Mouse (Mus musculus): ENCODE measurements around the gene Zmiz2. TPM values are rescaled to one million over a fixed set of nuclear protein-coding genes. Genes with fewer than 3 reads are reported as not detected.

Zmiz2 gene
- polyA plus RNA-seq, 1 experiment: 33.0 TPM

DNA sequence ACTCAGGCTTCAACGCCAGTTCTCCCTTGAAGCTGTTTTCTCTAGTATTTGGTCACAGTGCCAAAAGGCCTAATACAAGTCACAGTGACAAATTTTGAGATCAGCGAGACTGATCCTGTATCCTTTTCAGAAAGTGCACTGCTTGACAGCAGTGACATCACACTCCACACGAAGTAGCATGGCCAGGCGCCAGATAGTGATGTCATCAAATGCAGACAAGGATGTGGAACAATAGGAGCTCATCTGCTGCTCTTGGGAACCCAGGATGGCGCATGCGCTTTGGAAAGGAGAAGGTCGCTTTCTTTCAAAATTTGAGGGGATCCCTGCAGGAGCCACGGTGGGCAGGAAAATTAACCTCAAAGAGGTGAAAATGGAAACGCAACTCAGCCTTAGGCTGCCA, 16.1 kb upstream of the Zmiz2 start:
- Histone ChIP-seq H3ac (ENCODE audit: control insufficient read depth, insufficient read length, low read depth) (no peak overlapping the region), H3K79me3 (ENCODE audit: low read depth) (no peaks in the 10 kb centered on the region), H3K27me3 (ENCODE audit: control insufficient read depth, insufficient read depth, insufficient read length) (no peaks in the 10 kb centered on the region), H3K36me3 (ENCODE audit: control insufficient read depth, insufficient read depth) (no peaks in the 10 kb centered on the region), H3K79me2 (ENCODE audit: control insufficient read depth, insufficient read depth) (no peaks in the 10 kb centered on the region), H3K4me3 (ENCODE audit: insufficient read depth, poor library complexity, severe bottlenecking) (no peak overlapping the region)
- no peak for TF ChIP-seq USF1 (IDR thresholded peaks at IDR 0.05; ENCODE audit: low read depth)
- TF ChIP-seq CEBPB (IDR thresholded peaks at IDR 0.05; ENCODE audit: low read depth): no peak
- no peak for TF ChIP-seq MYOD1 (IDR thresholded peaks at IDR 0.05; ENCODE audit: control insufficient read depth, insufficient read length, low read depth)
- no peak for TF ChIP-seq MAX (IDR thresholded peaks at IDR 0.05)

DNA sequence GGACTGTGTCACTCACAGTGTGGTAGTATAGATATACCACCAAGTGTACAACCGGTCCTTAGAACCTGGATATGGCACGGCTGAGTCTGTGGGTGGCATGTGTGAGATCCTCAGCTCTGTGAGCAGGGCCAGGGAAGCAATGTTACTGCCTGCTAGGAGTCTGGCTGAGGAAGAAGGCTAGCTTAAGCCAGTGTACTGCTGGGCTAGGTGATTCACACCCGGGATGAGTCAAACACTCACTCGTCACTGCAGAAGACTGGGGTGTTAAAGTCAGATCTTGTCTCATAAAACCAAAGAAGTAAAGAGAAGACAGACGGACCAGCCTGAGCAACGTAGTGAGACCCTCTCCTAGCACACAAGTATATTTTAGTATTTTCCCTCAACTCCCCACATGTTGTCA, 8.0 kb upstream of the Zmiz2 start:
- H3K79me2 ChIP-seq (ENCODE audit: control insufficient read depth, insufficient read depth): no peaks in the 10 kb centered on the region
- H3ac ChIP-seq (ENCODE audit: control insufficient read depth, insufficient read length, low read depth): no peak overlapping the region
- no peaks in the 10 kb centered on the region for H3K79me3 ChIP-seq (ENCODE audit: low read depth)
- no peaks in the 10 kb centered on the region for H3K27me3 ChIP-seq (ENCODE audit: control insufficient read depth, insufficient read depth, insufficient read length)
- H3K4me3 ChIP-seq (ENCODE audit: insufficient read depth, poor library complexity, severe bottlenecking): no peak overlapping the region
- no peaks in the 10 kb centered on the region for H3K36me3 ChIP-seq (ENCODE audit: control insufficient read depth, insufficient read depth)
- TF ChIP-seq MAX (IDR thresholded peaks at IDR 0.05) (no peak), MYOG (IDR thresholded peaks at IDR 0.05; ENCODE audit: control insufficient read depth, extremely low read depth, insufficient read length) (no peak), MYOD1 (IDR thresholded peaks at IDR 0.05; ENCODE audit: control insufficient read depth, insufficient read length, low read depth) (no peak), FOSL1 (IDR thresholded peaks at IDR 0.05; ENCODE audit: insufficient read depth, low read length, poor library complexity, severe bottlenecking) (no peak), CTCF (IDR thresholded peaks at IDR 0.05; ENCODE audit: control insufficient read depth, insufficient read depth, insufficient read length) (no peak), USF1 (IDR thresholded peaks at IDR 0.05; ENCODE audit: low read depth) (no peak), CEBPB (IDR thresholded peaks at IDR 0.05; ENCODE audit: low read depth) (no peak)

DNA sequence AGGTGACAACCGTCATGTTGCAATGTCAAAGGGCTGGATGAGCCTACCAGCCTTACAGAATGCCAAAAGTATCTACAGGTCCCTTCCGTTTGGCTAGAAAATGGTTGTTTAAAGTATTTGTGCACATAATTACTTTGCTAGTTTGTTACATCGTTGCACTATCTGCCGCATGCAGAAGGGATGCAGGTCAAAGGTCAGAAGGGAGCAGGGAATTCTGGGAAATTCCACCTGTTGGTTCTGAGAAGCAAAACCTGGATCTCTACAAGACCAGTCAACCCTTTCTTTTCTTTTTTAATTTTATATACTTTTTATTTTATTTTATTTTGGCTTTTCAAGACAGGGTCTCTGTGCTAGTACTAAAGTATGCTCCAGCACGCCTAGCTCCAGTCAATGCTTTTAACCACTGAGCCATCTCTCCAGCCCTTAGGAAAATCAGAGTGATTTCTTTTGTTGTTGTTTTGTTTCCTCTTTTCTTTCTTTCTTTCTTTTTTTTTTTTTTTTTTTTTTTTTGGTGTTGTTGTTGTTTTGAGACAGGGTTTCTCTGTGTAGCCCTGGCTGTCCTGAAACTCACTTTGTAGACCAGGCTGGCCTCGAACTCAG, 648 bp upstream of the Zmiz2 start:
- Histone ChIP-seq H3K79me3 (ENCODE audit: low read depth) (peaks cover 13% of the 10 kb centered on the region), H3K4me3 (ENCODE audit: insufficient read depth, poor library complexity, severe bottlenecking) (no peak overlapping the region), H3ac (ENCODE audit: control insufficient read depth, insufficient read length, low read depth) (no peak overlapping the region), H3K36me3 (ENCODE audit: control insufficient read depth, insufficient read depth) (peaks cover 4% of the 10 kb centered on the region), H3K79me2 (ENCODE audit: control insufficient read depth, insufficient read depth) (peaks cover 38% of the 10 kb centered on the region), H3K27me3 (ENCODE audit: control insufficient read depth, insufficient read depth, insufficient read length) (no peaks in the 10 kb centered on the region)
- TF ChIP-seq CEBPB (IDR thresholded peaks at IDR 0.05; ENCODE audit: low read depth) (no peak), CTCF (IDR thresholded peaks at IDR 0.05; ENCODE audit: control insufficient read depth, insufficient read depth, insufficient read length) (no peak), FOSL1 (IDR thresholded peaks at IDR 0.05; ENCODE audit: insufficient read depth, low read length, poor library complexity, severe bottlenecking) (no peak), MYOG (IDR thresholded peaks at IDR 0.05; ENCODE audit: control insufficient read depth, extremely low read depth, insufficient read length) (no peak), MYOD1 (IDR thresholded peaks at IDR 0.05; ENCODE audit: control insufficient read depth, insufficient read length, low read depth) (no peak), USF1 (IDR thresholded peaks at IDR 0.05; ENCODE audit: low read depth) (no peak), MAX (IDR thresholded peaks at IDR 0.05) (no peak)

DNA sequence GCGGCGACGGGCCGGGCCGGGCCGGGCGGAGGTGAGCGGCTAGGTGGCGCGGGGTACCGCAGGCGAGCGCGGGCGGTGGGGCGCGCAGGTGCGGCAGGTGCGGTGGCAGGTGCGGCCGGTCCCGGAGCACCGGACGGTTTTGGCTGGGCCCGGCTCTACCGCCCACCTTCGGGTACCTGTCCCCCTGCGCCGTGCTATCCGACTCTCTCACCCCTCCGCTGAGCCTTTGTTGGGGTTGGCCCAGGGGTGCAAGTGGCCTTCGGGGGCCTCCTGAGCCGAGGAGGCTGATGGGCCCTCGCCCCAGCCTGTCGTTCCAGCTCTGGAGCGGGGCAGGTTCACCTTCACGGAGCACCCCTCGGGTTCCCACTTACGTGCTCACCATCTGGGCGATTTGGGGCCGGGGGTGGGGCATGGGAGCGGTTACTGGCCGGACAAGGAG, 628 bp downstream of the Zmiz2 start:
- no peaks in the 10 kb centered on the region for H3K27me3 ChIP-seq (ENCODE audit: control insufficient read depth, insufficient read depth, insufficient read length)
- H3K79me2 ChIP-seq (ENCODE audit: control insufficient read depth, insufficient read depth): peaks cover 38% of the 10 kb centered on the region
- TF ChIP-seq USF1 (IDR thresholded peaks at IDR 0.05; ENCODE audit: low read depth) (no peak), MYOG (IDR thresholded peaks at IDR 0.05; ENCODE audit: control insufficient read depth, extremely low read depth, insufficient read length) (no peak), MAX (IDR thresholded peaks at IDR 0.05) (no peak), CTCF (IDR thresholded peaks at IDR 0.05; ENCODE audit: control insufficient read depth, insufficient read depth, insufficient read length) (no peak), FOSL1 (IDR thresholded peaks at IDR 0.05; ENCODE audit: insufficient read depth, low read length, poor library complexity, severe bottlenecking) (no peak), CEBPB (IDR thresholded peaks at IDR 0.05; ENCODE audit: low read depth) (no peak), MYOD1 (IDR thresholded peaks at IDR 0.05; ENCODE audit: control insufficient read depth, insufficient read length, low read depth) (no peak)
- peak overlapping the region; percentile 75 for H3ac ChIP-seq (ENCODE audit: control insufficient read depth, insufficient read length, low read depth)
- H3K79me3 ChIP-seq (ENCODE audit: low read depth): peaks cover 13% of the 10 kb centered on the region
- peaks cover 4% of the 10 kb centered on the region for H3K36me3 ChIP-seq (ENCODE audit: control insufficient read depth, insufficient read depth)
- peak overlapping the region; percentile 93 for H3K4me3 ChIP-seq (ENCODE audit: insufficient read depth, poor library complexity, severe bottlenecking)

DNA sequence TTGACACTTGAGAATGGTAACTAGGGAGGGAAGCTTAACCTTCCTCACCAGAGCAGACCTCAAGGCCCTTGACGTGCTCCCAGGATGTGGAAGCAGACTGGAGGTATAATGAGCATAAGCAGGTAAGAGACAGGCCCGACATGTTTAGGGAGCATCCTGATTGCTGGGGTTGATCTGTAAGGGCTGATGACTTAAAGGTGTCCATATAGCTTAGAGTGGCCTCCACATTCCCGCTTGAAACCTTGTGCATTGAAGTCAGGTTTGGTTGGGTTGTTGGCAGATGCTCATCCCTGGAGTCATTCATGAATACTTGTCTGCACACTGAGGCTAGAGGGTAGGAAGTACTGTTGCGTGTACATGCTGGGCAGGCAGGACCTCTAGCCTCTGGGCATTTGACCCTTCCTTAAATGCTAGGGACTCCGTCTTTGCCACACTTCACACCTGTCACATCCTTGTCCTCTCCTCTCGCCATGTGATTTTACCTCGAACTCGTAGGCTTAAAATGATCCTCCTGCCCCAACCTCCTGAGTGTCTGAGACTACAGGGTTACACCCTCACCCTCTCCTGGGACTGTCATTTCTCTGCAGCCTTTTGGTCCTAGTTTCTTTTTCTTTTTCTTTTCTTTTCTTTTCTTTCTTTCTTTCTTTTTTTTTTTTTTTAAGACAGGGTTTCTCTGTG, 1.6 kb downstream of the Zmiz2 start:
- H3K4me3 ChIP-seq (ENCODE audit: insufficient read depth, poor library complexity, severe bottlenecking): peak overlapping the region; percentile 93
- TF ChIP-seq CTCF (IDR thresholded peaks at IDR 0.05; ENCODE audit: control insufficient read depth, insufficient read depth, insufficient read length) (no peak), MYOD1 (IDR thresholded peaks at IDR 0.05; ENCODE audit: control insufficient read depth, insufficient read length, low read depth) (no peak), CEBPB (IDR thresholded peaks at IDR 0.05; ENCODE audit: low read depth) (no peak), MAX (IDR thresholded peaks at IDR 0.05) (no peak), FOSL1 (IDR thresholded peaks at IDR 0.05; ENCODE audit: insufficient read depth, low read length, poor library complexity, severe bottlenecking) (no peak), USF1 (IDR thresholded peaks at IDR 0.05; ENCODE audit: low read depth) (no peak), MYOG (IDR thresholded peaks at IDR 0.05; ENCODE audit: control insufficient read depth, extremely low read depth, insufficient read length) (no peak)
- no peak overlapping the region for H3ac ChIP-seq (ENCODE audit: control insufficient read depth, insufficient read length, low read depth)
- peaks cover 8% of the 10 kb centered on the region for H3K36me3 ChIP-seq (ENCODE audit: control insufficient read depth, insufficient read depth)
- peaks cover 13% of the 10 kb centered on the region for H3K79me3 ChIP-seq (ENCODE audit: low read depth)
- H3K79me2 ChIP-seq (ENCODE audit: control insufficient read depth, insufficient read depth): peaks cover 38% of the 10 kb centered on the region
- no peaks in the 10 kb centered on the region for H3K27me3 ChIP-seq (ENCODE audit: control insufficient read depth, insufficient read depth, insufficient read length)

All from C2C12 (cell line).